Mouse (Mus musculus): ENCODE results near the gene Slc25a29. TPM values are rescaled to one million over a fixed set of nuclear protein-coding genes. Genes with fewer than 3 reads are reported as not detected.

Slc25a29 gene
- total and polyA plus RNA-seq, 3 experiments, result 1.1 to 2.0 (median 1.5) TPM

- peaks cover 2 to 52% of the 10 kb centered on the region in 2 experiments; a peak in 3 of 4 replicates for H3K4me1 ChIP-seq (ENCODE audit: control insufficient read depth in 1 of 2, insufficient read depth in 2 of 2)
- H3K9me3 ChIP-seq (replicated peaks; ENCODE audit: low read length), result peaks cover 2% of the 10 kb centered on the region
- peak; percentile 16 for DNase-seq (ENCODE audit: extremely low read depth)
- in situ Hi-C loops (cut with MboI; ENCODE audit: low pct_ligation_motif_present, low pct_unique_long_range_greater_than_20kb, low sequenced_read_pairs), result no loop called here
- H3K4me3 ChIP-seq (replicated peaks in 1 of 3; ENCODE audit: low read depth in 2 of 3, low read length in 2 of 3, poor library complexity in 1 of 3), result peak overlapping the region; percentile 62 to 100 (median 97)
- H3K36me3 ChIP-seq (replicated peaks in 1 of 2; ENCODE audit: control insufficient read depth in 1 of 2, insufficient read depth in 1 of 2, low read length in 1 of 2), result peaks cover 5 to 35% of the 10 kb centered on the region in 2 experiments
- peak overlapping the region; percentile 92; the same call in 1 of the 2 replicates for H3K4me2 ChIP-seq (ENCODE audit: insufficient read depth, low read depth, poor library complexity, severe bottlenecking)
- H3K27me3 ChIP-seq (replicated peaks), result no peaks in the 10 kb centered on the region
- TF ChIP-seq HCFC1 (IDR thresholded peaks at IDR 0.05; ENCODE audit: low read depth, low read length), result no peak
- TF ChIP-seq ZNF384 (IDR thresholded peaks at IDR 0.05; ENCODE audit: low read depth, low read length), result no peak
- no peak for TF ChIP-seq TBP (conservative IDR thresholded peaks at IDR 0.05; ENCODE audit: low read depth, low read length)
- no peak for TF ChIP-seq MEF2A (IDR thresholded peaks at IDR 0.05; ENCODE audit: borderline replicate concordance, low read depth, low read length)
- no peak for TF ChIP-seq USF1 (IDR thresholded peaks at IDR 0.05; ENCODE audit: low read depth, low read length)
- no peak overlapping the region for H3K27ac ChIP-seq (ENCODE audit: insufficient read depth, low read depth)
- dilution Hi-C loops (cut with MboI; ENCODE audit: extremely low pct_ligation_motif_present, extremely low pct_unique_long_range_greater_than_20kb, low sequenced_read_pairs), result no loop called here
- peak overlapping the region; percentile 78 for H3K9ac ChIP-seq (ENCODE audit: insufficient read depth, low read depth)
- H3K79me2 ChIP-seq (replicated peaks; ENCODE audit: control insufficient read depth, extremely low read depth, insufficient read depth, poor library complexity, severe bottlenecking), result peaks cover 80% of the 10 kb centered on the region
Measured at GRCm38 (mm10) chr12:108794979-108795537, 40.6 kb downstream of the Slc25a29 start.

GRCm38 (mm10) chr12:108794078-108794711 lies 41.5 kb downstream of the Slc25a29 start:
- H3K27ac ChIP-seq (ENCODE audit: insufficient read depth, low read depth), result peak overlapping the region; percentile 94
- dilution Hi-C loops (cut with MboI; ENCODE audit: extremely low pct_ligation_motif_present, extremely low pct_unique_long_range_greater_than_20kb, low sequenced_read_pairs), result no loop called here
- in situ Hi-C loops (cut with MboI; ENCODE audit: low pct_ligation_motif_present, low pct_unique_long_range_greater_than_20kb, low sequenced_read_pairs), result no loop called here
- DNase-seq (ENCODE audit: extremely low read depth), result peak; percentile 75
- peaks cover 0 to 52% of the 10 kb centered on the region in 2 experiments; a peak in 2 of 4 replicates for H3K4me1 ChIP-seq (ENCODE audit: control insufficient read depth in 1 of 2, insufficient read depth in 2 of 2)
- peak; percentile 83 for TF ChIP-seq NRF1 (IDR thresholded peaks at IDR 0.05; ENCODE audit: low read depth, low read length)
- no peak for TF ChIP-seq PAX5 (IDR thresholded peaks at IDR 0.05; ENCODE audit: low read length)
- TF ChIP-seq CHD2 (IDR thresholded peaks at IDR 0.05; ENCODE audit: low read length), result peak; percentile 68
- no peak for TF ChIP-seq E2F4 (IDR thresholded peaks at IDR 0.05; ENCODE audit: insufficient replicate concordance, low read depth, low read length)
- 0 out of 2 replicates have a peak, but pooled peaks have one; percentile 32 for TF ChIP-seq UBTF (IDR thresholded peaks at IDR 0.05; ENCODE audit: low read depth, low read length)
- no peak for TF ChIP-seq ZMIZ1 (IDR thresholded peaks at IDR 0.05; ENCODE audit: low read depth, low read length)
- peak; percentile 66; the same call in 1 of the 2 replicates for TF ChIP-seq ZC3H11A (IDR thresholded peaks at IDR 0.05; ENCODE audit: low read depth, low read length)
- TF ChIP-seq HCFC1 (IDR thresholded peaks at IDR 0.05; ENCODE audit: low read depth, low read length), result peak; percentile 78
- TF ChIP-seq POLR2A (IDR thresholded peaks at IDR 0.05; ENCODE audit: low read depth, low read length), result peak; percentile 42; the same call in 1 of the 2 replicates
- peak; percentile 94 for TF ChIP-seq RCOR1 (conservative IDR thresholded peaks at IDR 0.05; ENCODE audit: low read depth, low read length)
- TF ChIP-seq ELF1 (IDR thresholded peaks at IDR 0.05; ENCODE audit: low read depth, low read length), result peak; percentile 57
- H3K79me2 ChIP-seq (replicated peaks; ENCODE audit: control insufficient read depth, extremely low read depth, insufficient read depth, poor library complexity, severe bottlenecking), result peaks cover 78% of the 10 kb centered on the region
- peak overlapping the region; percentile 92; the same call in 1 of the 2 replicates for H3K4me2 ChIP-seq (ENCODE audit: insufficient read depth, low read depth, poor library complexity, severe bottlenecking)
- H3K27me3 ChIP-seq (replicated peaks), result no peaks in the 10 kb centered on the region
- H3K36me3 ChIP-seq (replicated peaks in 1 of 2; ENCODE audit: control insufficient read depth in 1 of 2, insufficient read depth in 1 of 2, low read length in 1 of 2), result peaks cover 0 to 31% of the 10 kb centered on the region in 2 experiments
- peak overlapping the region; percentile 78 for H3K9ac ChIP-seq (ENCODE audit: insufficient read depth, low read depth)
- peaks cover 2% of the 10 kb centered on the region for H3K9me3 ChIP-seq (replicated peaks; ENCODE audit: low read length)
- H3K4me3 ChIP-seq (replicated peaks in 1 of 3; ENCODE audit: low read depth in 2 of 3, low read length in 2 of 3, poor library complexity in 1 of 3), result peak overlapping the region; percentile 80 to 100 (median 97)
